Mouse (Mus musculus): ENCODE data around the gene Pi4ka. TPM values are rescaled to one million over a fixed set of nuclear protein-coding genes. Genes with fewer than 3 reads are reported as not detected.

Pi4ka gene
- polyA plus RNA-seq, 1 experiment from 2014 or later: 7.3 TPM

GRCm38 (mm10) chr16:17291016-17291415 lies 115.1 kb downstream of the Pi4ka start:
- no peak for DNase-seq
- H3K4me1 ChIP-seq (ENCODE audit: insufficient read depth): no peaks in the 10 kb centered on the region
- H3K4me3 ChIP-seq (ENCODE audit: low read depth, low read length): no peak overlapping the region
- TF ChIP-seq EP300 (IDR thresholded peaks at IDR 0.05; ENCODE audit: low read depth): no peak
- TF ChIP-seq CTCF (IDR thresholded peaks at IDR 0.05; ENCODE audit: low read depth): no peak
- no peak overlapping the region for H3K9ac ChIP-seq (replicated peaks)
- WGBS (ENCODE audit: insufficient replicate concordance): 85% methylated on average over 2 of the region's 2 CpGs
- no peak overlapping the region for H3K4me2 ChIP-seq (ENCODE audit: low read depth, low read length)
- ATAC-seq: no peak
- no peaks in the 10 kb centered on the region for H3K27me3 ChIP-seq (ENCODE audit: insufficient read depth, low read length)
- H3K9me3 ChIP-seq (ENCODE audit: low read length): no peaks in the 10 kb centered on the region
- H3K36me3 ChIP-seq (replicated peaks; ENCODE audit: insufficient read depth, low read length): peaks cover 38% of the 10 kb centered on the region
- H3K27ac ChIP-seq (ENCODE audit: low read depth): no peak overlapping the region

- 57% methylated on average over 2 of the region's 2 CpGs for WGBS (ENCODE audit: insufficient replicate concordance)
- no peaks in the 10 kb centered on the region for H3K9me3 ChIP-seq (ENCODE audit: low read length)
- H3K27ac ChIP-seq (ENCODE audit: low read depth): no peak overlapping the region
- ATAC-seq: peak; percentile 74
- H3K27me3 ChIP-seq (ENCODE audit: insufficient read depth, low read length): no peaks in the 10 kb centered on the region
- TF ChIP-seq CTCF (IDR thresholded peaks at IDR 0.05; ENCODE audit: low read depth) (no peak), EP300 (IDR thresholded peaks at IDR 0.05; ENCODE audit: low read depth) (no peak)
- H3K36me3 ChIP-seq (replicated peaks; ENCODE audit: insufficient read depth, low read length): peaks cover 50% of the 10 kb centered on the region
- no peak overlapping the region for H3K4me2 ChIP-seq (ENCODE audit: low read depth, low read length)
- H3K4me3 ChIP-seq (ENCODE audit: low read depth, low read length): no peak overlapping the region
- DNase-seq: no peak
- no peak overlapping the region for H3K9ac ChIP-seq (replicated peaks)
- H3K4me1 ChIP-seq (ENCODE audit: insufficient read depth): no peaks in the 10 kb centered on the region
These were observed 119.0 kb downstream of the Pi4ka start for GRCm38 (mm10) chr16:17287103-17287502.

GRCm38 (mm10) chr16:17283151-17283550 lies 123.0 kb downstream of the Pi4ka start:
- H3K4me3 ChIP-seq (ENCODE audit: low read depth, low read length): no peak overlapping the region
- no peaks in the 10 kb centered on the region for H3K9me3 ChIP-seq (ENCODE audit: low read length)
- H3K27me3 ChIP-seq (ENCODE audit: insufficient read depth, low read length): 0 out of 2 replicates have a peak, but pooled peaks cover under 1% of the 10 kb centered on the region
- no peak for ATAC-seq
- DNase-seq: no peak
- H3K36me3 ChIP-seq (replicated peaks; ENCODE audit: insufficient read depth, low read length): peaks cover 42% of the 10 kb centered on the region
- no peaks in the 10 kb centered on the region for H3K4me1 ChIP-seq (ENCODE audit: insufficient read depth)
- no peak overlapping the region for H3K27ac ChIP-seq (ENCODE audit: low read depth)
- TF ChIP-seq EP300 (IDR thresholded peaks at IDR 0.05; ENCODE audit: low read depth) (no peak), CTCF (IDR thresholded peaks at IDR 0.05; ENCODE audit: low read depth) (no peak)
- H3K4me2 ChIP-seq (ENCODE audit: low read depth, low read length): no peak overlapping the region
- 74% methylated on average over 6 of the region's 6 CpGs for WGBS (ENCODE audit: insufficient replicate concordance)
- no peak overlapping the region for H3K9ac ChIP-seq (replicated peaks)

- ATAC-seq (no peak), DNase-seq (no peak)
- TF ChIP-seq EP300 (IDR thresholded peaks at IDR 0.05; ENCODE audit: low read depth) (no peak), CTCF (IDR thresholded peaks at IDR 0.05; ENCODE audit: low read depth) (no peak)
- H3K27ac ChIP-seq (ENCODE audit: low read depth): no peak overlapping the region
- H3K9ac ChIP-seq (replicated peaks): no peak overlapping the region
- no peak overlapping the region for H3K4me3 ChIP-seq (ENCODE audit: low read depth, low read length)
- H3K4me1 ChIP-seq (ENCODE audit: insufficient read depth): peaks cover 18% of the 10 kb centered on the region
- H3K27me3 ChIP-seq (ENCODE audit: insufficient read depth, low read length): peaks cover 18% of the 10 kb centered on the region
- no peak overlapping the region for H3K4me2 ChIP-seq (ENCODE audit: low read depth, low read length)
- peaks cover 30% of the 10 kb centered on the region for H3K36me3 ChIP-seq (replicated peaks; ENCODE audit: insufficient read depth, low read length)
- no peaks in the 10 kb centered on the region for H3K9me3 ChIP-seq (ENCODE audit: low read length)
- WGBS (ENCODE audit: insufficient replicate concordance): 84% methylated on average over 11 of the region's 11 CpGs
These were observed 125.6 kb downstream of the Pi4ka start for GRCm38 (mm10) chr16:17280471-17280870.

- H3K4me3 ChIP-seq (ENCODE audit: low read depth, low read length): peak overlapping the region; percentile 58
- DNase-seq (peak; percentile 42), ATAC-seq (no peak)
- H3K36me3 ChIP-seq (replicated peaks; ENCODE audit: insufficient read depth, low read length): peaks cover 14% of the 10 kb centered on the region
- H3K4me2 ChIP-seq (ENCODE audit: low read depth, low read length): peak overlapping the region; percentile 95
- peaks cover 18% of the 10 kb centered on the region for H3K27me3 ChIP-seq (ENCODE audit: insufficient read depth, low read length)
- no peak for TF ChIP-seq EP300 (IDR thresholded peaks at IDR 0.05; ENCODE audit: low read depth)
- no peak for TF ChIP-seq CTCF (IDR thresholded peaks at IDR 0.05; ENCODE audit: low read depth)
- no peaks in the 10 kb centered on the region for H3K9me3 ChIP-seq (ENCODE audit: low read length)
- H3K27ac ChIP-seq (ENCODE audit: low read depth): no peak overlapping the region
- peaks cover 18% of the 10 kb centered on the region for H3K4me1 ChIP-seq (ENCODE audit: insufficient read depth)
- WGBS (ENCODE audit: insufficient replicate concordance): 7% methylated on average over 61 of the region's 61 CpGs
- H3K9ac ChIP-seq (replicated peaks): no peak overlapping the region
These were observed 128.5 kb downstream of the Pi4ka start for GRCm38 (mm10) chr16:17277342-17278211.

- TF ChIP-seq EP300 (IDR thresholded peaks at IDR 0.05; ENCODE audit: low read depth) (no peak), CTCF (IDR thresholded peaks at IDR 0.05; ENCODE audit: low read depth) (peak; percentile 96)
These were observed 129.7 kb downstream of the Pi4ka start for GRCm38 (mm10) chr16:17276164-17277151.

More at GRCm38 (mm10) chr16:17276164-17277151, 129.7 kb downstream of the Pi4ka start:
- Histone ChIP-seq H3K4me3 (ENCODE audit: low read depth, low read length) (peak overlapping the region; percentile 58), H3K27ac (ENCODE audit: low read depth) (no peak overlapping the region), H3K36me3 (replicated peaks; ENCODE audit: insufficient read depth, low read length) (peaks cover 4% of the 10 kb centered on the region; the same call in 1 of the 2 replicates), H3K4me1 (ENCODE audit: insufficient read depth) (peaks cover 18% of the 10 kb centered on the region), H3K4me2 (ENCODE audit: low read depth, low read length) (peak overlapping the region; percentile 95), H3K9me3 (ENCODE audit: low read length) (no peaks in the 10 kb centered on the region), H3K9ac (replicated peaks) (peak overlapping the region; percentile 51), H3K27me3 (ENCODE audit: insufficient read depth, low read length) (peaks cover 18% of the 10 kb centered on the region)
- peak; percentile 90 for ATAC-seq
- under 1% methylated on average over 60 of the region's 62 CpGs for WGBS (ENCODE audit: insufficient replicate concordance)
- peak; percentile 94 for DNase-seq

All from liver, postnatal 0 days (tissue).